In the genomic region with DNA sequence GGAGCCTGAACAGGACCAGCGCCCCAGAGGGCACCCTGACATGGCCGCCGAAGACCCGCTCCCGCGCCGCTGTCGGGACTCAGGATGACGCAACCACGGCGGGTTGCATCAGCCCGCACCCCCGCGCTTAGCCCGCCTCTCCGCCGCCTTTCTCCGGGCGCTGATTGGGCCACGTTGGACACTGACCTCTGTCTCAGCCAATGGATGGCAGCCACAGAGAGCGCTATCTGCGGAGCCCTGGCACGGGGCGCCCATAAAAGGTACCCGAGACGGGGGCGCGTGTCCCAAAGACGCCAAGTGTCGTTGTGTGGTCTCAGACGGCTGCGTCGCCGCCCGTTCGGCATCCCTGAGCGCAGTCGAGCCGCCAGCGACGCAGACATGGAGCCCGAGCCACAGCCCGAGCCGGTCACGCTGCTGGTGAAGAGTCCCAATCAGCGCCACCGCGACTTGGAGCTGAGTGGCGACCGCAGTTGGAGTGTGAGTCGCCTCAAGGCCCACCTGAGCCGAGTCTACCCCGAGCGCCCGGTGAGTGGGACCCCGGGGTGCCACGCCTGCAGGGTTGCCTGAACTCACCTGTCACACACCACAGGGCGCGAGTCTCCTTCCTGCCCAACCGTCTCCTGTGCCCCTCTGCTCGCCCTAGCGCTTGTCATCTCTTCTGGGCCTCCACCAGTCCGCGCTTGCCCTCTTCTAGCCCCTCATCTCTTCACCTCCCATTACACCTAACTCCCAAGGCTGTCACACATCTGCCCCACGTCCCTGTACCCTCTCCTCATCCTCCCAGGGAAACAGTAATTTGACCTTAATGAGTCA, we compare ENCODE assay signal across 8 mouse cellular contexts. TPM values are rescaled to one million over a fixed set of nuclear protein-coding genes. Genes with fewer than 3 reads are reported as not detected.
A peak's percentile ranks its signal among the peaks of the same experiment; 100 is the strongest.
DNase-seq lines count a peak whose midpoint lies in the region; ATAC-seq and TF ChIP-seq lines count a peak whose summit lies in the region.

Gene Herpud1 (plus strand): TSS at position 225 of the 813 bp plus-strand sequence.

- peaks cover 27 to 37% of the 10 kb centered on the region in 2 experiments for H3K36me3 ChIP-seq in MEL (ENCODE audit: control insufficient read depth in 1 of 2, insufficient read depth in 2 of 2, low read length in 2 of 2)
- H3K36me3 ChIP-seq in lung, embryonic 16.5 days (ENCODE audit: control insufficient read depth, insufficient read depth, low read length), result peaks cover 22% of the 10 kb centered on the region

- peaks cover 13 to 25% of the 10 kb centered on the region in 2 experiments for H3K4me1 ChIP-seq in MEL (ENCODE audit: control insufficient read depth in 1 of 2, insufficient read depth in 2 of 2, low read length in 2 of 2)
- peaks cover 2% of the 10 kb centered on the region; the same call in 1 of the 2 replicates for H3K4me1 ChIP-seq in cerebellum, adult 2 months (ENCODE audit: control insufficient read depth, insufficient read depth, low read length)
- peaks cover 8% of the 10 kb centered on the region for H3K4me1 ChIP-seq in lung, embryonic 16.5 days (replicated peaks; ENCODE audit: control insufficient read depth, insufficient read depth, low read length)

- H3K27me3 ChIP-seq in MEL (ENCODE audit: control insufficient read depth in 1 of 2, insufficient read depth in 2 of 2, low read length in 2 of 2), result no peaks in the 10 kb centered on the region
- no peaks in the 10 kb centered on the region for H3K27me3 ChIP-seq in cerebellum, adult 2 months (ENCODE audit: control insufficient read depth, insufficient read depth, low read length)
- H3K27me3 ChIP-seq in lung, embryonic 16.5 days (ENCODE audit: control insufficient read depth, insufficient read depth, low read depth, low read length), result no peaks in the 10 kb centered on the region; the same call in 1 of the 2 replicates

- peak within 1 kb of the TSS; percentile 93 for H3K4me2 ChIP-seq in lung, embryonic 16.5 days (ENCODE audit: low read depth, low read length)

- peak within 1 kb of the TSS; percentile 96 for H3K9ac ChIP-seq in MEL (ENCODE audit: control insufficient read depth, low read depth, low read length, poor library complexity, severe bottlenecking)
- H3K9ac ChIP-seq in lung, embryonic 16.5 days (ENCODE audit: low read length), result peak within 1 kb of the TSS; percentile 95

- peak in 1 of 2 experiments; percentile 57; a peak in 1 of 4 replicates for TF ChIP-seq EP300 in MEL (IDR thresholded peaks at IDR 0.05; ENCODE audit: low read depth in 1 of 2, low read length in 2 of 2)

- whole genome bisulfite sequencing in cerebellum, adult 2 months, result under 1% methylated on average over 65 of the region's 65 CpGs
- under 1% methylated on average over 56 of the region's 65 CpGs for WGBS in lung, embryonic 16.5 days

- H3K27ac ChIP-seq in MEL (ENCODE audit: control insufficient read depth, low read depth, low read length), result peak within 1 kb of the TSS; percentile 74
- peak within 1 kb of the TSS; percentile 96 for H3K27ac ChIP-seq in cerebellum, adult 2 months (ENCODE audit: insufficient read depth, low read length)
- peak within 1 kb of the TSS; percentile 95 for H3K27ac ChIP-seq in lung, embryonic 16.5 days (ENCODE audit: low read length)

- TF ChIP-seq POLR2A in MEL (IDR thresholded peaks at IDR 0.05; ENCODE audit: control insufficient read depth in 1 of 2, insufficient read depth in 1 of 2, low read depth in 1 of 2, low read length in 2 of 2, poor library complexity in 1 of 2), result peak; percentile 98 to 99
- TF ChIP-seq POLR2A in cerebellum, adult 2 months (IDR thresholded peaks at IDR 0.05; ENCODE audit: borderline replicate concordance, insufficient read depth, low read length), result peak; percentile 96

- H3K9me3 ChIP-seq in MEL (replicated peaks; ENCODE audit: insufficient read depth, low read length), result no peaks in the 10 kb centered on the region
- no peaks in the 10 kb centered on the region for H3K9me3 ChIP-seq in lung, embryonic 16.5 days (ENCODE audit: control insufficient read depth, low read length)

- H3K4me3 ChIP-seq in MEL (ENCODE audit: control insufficient read depth in 1 of 2, insufficient read depth in 1 of 2, low read depth in 2 of 2, low read length in 2 of 2), result peak within 1 kb of the TSS; percentile 93 to 94
- peak within 1 kb of the TSS; percentile 92 for H3K4me3 ChIP-seq in cerebellum, adult 2 months (replicated peaks; ENCODE audit: insufficient read depth, low read depth, low read length)
- H3K4me3 ChIP-seq in lung, embryonic 16.5 days (ENCODE audit: low read length), result peak within 1 kb of the TSS; percentile 87

- H3K79me2 ChIP-seq in MEL (ENCODE audit: control insufficient read depth, insufficient read depth, low read length, poor library complexity), result peaks cover 34% of the 10 kb centered on the region

- DNase-seq in MEL (ENCODE audit: low read depth, low spot score), result peak; percentile 97
- DNase-seq in cerebellum, adult 2 months, result peak; percentile 99
- peak; percentile 92 for DNase-seq in forelimb bud, embryonic 11.5 days (ENCODE audit: low read depth, low spot score)
- peak; percentile 97 for DNase-seq in layer of hippocampus, adult 9-10 months (ENCODE audit: low spot score)
- DNase-seq in ovary, postnatal 10 days (ENCODE audit: low spot score), result peak; percentile 95
- peak; percentile 95 to 97 for DNase-seq in thymus, postnatal 10 days (ENCODE audit: low spot score in 2 of 2)

- no peak; the same call in 1 of the 2 replicates for TF ChIP-seq RAD21 in MEL (IDR thresholded peaks at IDR 0.05; ENCODE audit: low read depth, low read length)

- TF ChIP-seq CTCF in MEL (IDR thresholded peaks at IDR 0.05 in 2 of 3, conservative IDR thresholded peaks at IDR 0.05 in 1 of 3; ENCODE audit: control insufficient read depth in 1 of 3, insufficient read depth in 1 of 3, low read depth in 2 of 3, low read length in 3 of 3, poor library complexity in 1 of 3, severe bottlenecking in 1 of 3), result no peak
- no peak for TF ChIP-seq CTCF in cerebellum, adult 2 months (IDR thresholded peaks at IDR 0.05; ENCODE audit: borderline replicate concordance, insufficient read depth, low read depth, low read length)

- ATAC-seq in hematopoietic stem cell, adult 5-6 weeks (replicated peaks in 1 of 2; ENCODE audit: insufficient read depth in 1 of 2, low FRiP score in 2 of 2, low TSS enrichment in 1 of 2, low read depth in 1 of 2, poor library complexity in 2 of 2, severe bottlenecking in 2 of 2), result peak; percentile 94 to 98
- ATAC-seq in lung, embryonic 16.5 days (ENCODE audit: low read depth), result peak; percentile 98

TF ChIP-seq in MEL, 35 proteins besides CTCF, POLR2A, EP300 and RAD21 (continues in another document):
- no peak for TF ChIP-seq USF2 (IDR thresholded peaks at IDR 0.05; ENCODE audit: borderline replicate concordance in 1 of 2, insufficient read depth in 1 of 2, low read depth in 1 of 2, low read length in 2 of 2)
- TF ChIP-seq GATA1 (IDR thresholded peaks at IDR 0.05; ENCODE audit: low read depth, low read length), result peak; percentile 76
- TF ChIP-seq MAFK (IDR thresholded peaks at IDR 0.05; ENCODE audit: borderline replicate concordance, low read depth, low read length), result no peak
- no peak for TF ChIP-seq ZKSCAN1 (IDR thresholded peaks at IDR 0.05; ENCODE audit: low read depth, low read length)
- TF ChIP-seq BHLHE40 (IDR thresholded peaks at IDR 0.05; ENCODE audit: borderline replicate concordance, low read depth, low read length), result no peak
- peak; percentile 97 for TF ChIP-seq TBP (IDR thresholded peaks at IDR 0.05; ENCODE audit: low read depth, low read length)
- TF ChIP-seq TCF12 (IDR thresholded peaks at IDR 0.05; ENCODE audit: low read depth, low read length), result peak; percentile 53; the same call in 1 of the 2 replicates
- TF ChIP-seq NELFE (IDR thresholded peaks at IDR 0.05; ENCODE audit: low read depth, low read length), result peak; percentile 98
- TF ChIP-seq GABPA (IDR thresholded peaks at IDR 0.05; ENCODE audit: low read depth, low read length), result no peak
- TF ChIP-seq SMC3 (IDR thresholded peaks at IDR 0.05; ENCODE audit: low read depth, low read length), result no peak
- TF ChIP-seq ELF1 (IDR thresholded peaks at IDR 0.05; ENCODE audit: low read depth, low read length), result no peak
- TF ChIP-seq MYB (IDR thresholded peaks at IDR 0.05; ENCODE audit: low read depth, low read length), result no peak
- peak; percentile 42; the same call in 1 of the 2 replicates for TF ChIP-seq POLR2AphosphoS5 (IDR thresholded peaks at IDR 0.05; ENCODE audit: borderline replicate concordance, low read depth, low read length)
- TF ChIP-seq JUND (IDR thresholded peaks at IDR 0.05; ENCODE audit: low read depth, low read length), result no peak; the same call in 1 of the 2 replicates
- TF ChIP-seq RCOR1 (IDR thresholded peaks at IDR 0.05; ENCODE audit: low read depth, low read length), result no peak
- TF ChIP-seq USF1 (IDR thresholded peaks at IDR 0.05; ENCODE audit: low read depth, low read length), result peak; percentile 69
- peak; percentile 67 for TF ChIP-seq MYC (IDR thresholded peaks at IDR 0.05; ENCODE audit: low read depth, low read length)
- TF ChIP-seq CHD1 (IDR thresholded peaks at IDR 0.05; ENCODE audit: low read depth, low read length), result no peak; the same call in 1 of the 2 replicates
- TF ChIP-seq ZMIZ1 (IDR thresholded peaks at IDR 0.05; ENCODE audit: low read depth, low read length), result peak; percentile 99
- TF ChIP-seq MEF2A (IDR thresholded peaks at IDR 0.05; ENCODE audit: extremely low read depth, insufficient replicate concordance, low read depth, low read length, poor library complexity, severe bottlenecking), result no peak
- 0 out of 2 replicates have a peak, but pooled peaks have one; percentile 45 for TF ChIP-seq UBTF (IDR thresholded peaks at IDR 0.05; ENCODE audit: borderline replicate concordance, insufficient read depth, low read depth, low read length)
- peak; percentile 76 for TF ChIP-seq HCFC1 (IDR thresholded peaks at IDR 0.05; ENCODE audit: low read depth, low read length)
- TF ChIP-seq MAZ (IDR thresholded peaks at IDR 0.05; ENCODE audit: low read depth, low read length), result peak; percentile 76
- TF ChIP-seq MAX (IDR thresholded peaks at IDR 0.05; ENCODE audit: low read length), result peak; percentile 74
- TF ChIP-seq KAT2A (conservative IDR thresholded peaks at IDR 0.05; ENCODE audit: low read depth, low read length), result peak; percentile 61; the same call in 1 of the 2 replicates
- TF ChIP-seq TAL1 (IDR thresholded peaks at IDR 0.05; ENCODE audit: low read length), result no peak
- TF ChIP-seq E2F4 (IDR thresholded peaks at IDR 0.05; ENCODE audit: borderline replicate concordance, low read depth, low read length), result peak; percentile 55; the same call in 1 of the 2 replicates

RNA-seq across cellular contexts. Expression of gene Herpud1, which starts in this region (rescaled TPM):
- total RNA-seq in MEL (2012; rRNA removed), result 66.9 and 90.6 TPM in 2 replicates
- 10 to 100 TPM in 1 of 2 experiments, not detected in 1; 66.1 TPM for polyA plus RNA-seq in MEL (2012; ENCODE audit: insufficient read depth in 1 of 2, insufficient read length in 2 of 2, low read depth in 1 of 2, low replicate concordance in 2 of 2, missing spikeins in 1 of 2)
- polyA plus RNA-seq in cerebellum, adult 2 months (2012; rRNA removed), result 119 and 125 TPM in 2 replicates
- total RNA-seq in hematopoietic stem cell, adult 5-6 weeks (2017), result 74.5 and 93.6 TPM in 2 replicates
- polyA plus RNA-seq in lung, embryonic 16.5 days (2015; fragmentation: Nextera tagmentation; extraction: Ambion mirVana), result 126 and 140 TPM in 2 replicates

Comparison
In these comparisons a context has a peak if more than half of its experiments do, and no peak if none do; other contexts are left out.
1. Peak in every context shown above with its lines: DNase-seq, ATAC-seq, H3K4me3 ChIP-seq and H3K27ac ChIP-seq.